Mouse (Mus musculus) olfactory bulb, adult 2 months (tissue): ENCODE results near the gene 1700029I15Rik. TPM values are rescaled to one million over a fixed set of nuclear protein-coding genes. Genes with fewer than 3 reads are reported as not detected.

ENCODE experiments used
- H3K27ac ChIP-seq: fragments of 200-500 bp; 2 replicates; pipeline ENCODE4 v1.5.1; 2012; ENCODE audit warnings: low read depth, low read length; ENCODE audit not compliant: insufficient read depth
- H3K4me1 ChIP-seq: fragments of 200-500 bp; 2 replicates; pipeline ENCODE4 v1.6.1; 2012; ENCODE audit warnings: low read length; ENCODE audit not compliant: control insufficient read depth, insufficient read depth
- H3K4me3 ChIP-seq: fragments of 200-500 bp; 2 replicates; pipeline ENCODE4 v1.5.1; 2012; ENCODE audit warnings: mild to moderate bottlenecking, low read depth, low read length, moderate library complexity; ENCODE audit not compliant: insufficient read depth
- CTCF ChIP-seq: fragments of 200-500 bp; IDR thresholded peaks from 2 replicates; pipeline ENCODE4 v1.5.1; 2012; ENCODE audit warnings: low read depth, mild to moderate bottlenecking, low read length, moderate library complexity; ENCODE audit not compliant: insufficient read depth
- POLR2A ChIP-seq: fragments of 200-500 bp; IDR thresholded peaks from 2 replicates; pipeline ENCODE4 v1.6.1; 2012; ENCODE audit warnings: mild to moderate bottlenecking, low read depth, low read length, moderate library complexity; ENCODE audit not compliant: insufficient read depth
- WGBS: fragments of 180-500 bp; shearing (Covaris S2); methylation state at CpG from one replicate; pipeline ENCODE4 v1.1.7; 2018; 5-methylcytosine and 5-hydroxymethylcytosine counted together
- polyA plus RNA-seq: library from polyadenylated mRNA; stranded (reverse); fragments of >200 nt; gene quantifications from 2 replicates; pipeline ENCODE4 v1.2.4, GENCODE M21; 2012; ENCODE audit warnings: low replicate concordance; ENCODE audit not compliant: missing spikeins, insufficient read depth, insufficient read length

1700029I15Rik gene
- polyA plus RNA-seq, 1 experiment = not detected

DNA sequence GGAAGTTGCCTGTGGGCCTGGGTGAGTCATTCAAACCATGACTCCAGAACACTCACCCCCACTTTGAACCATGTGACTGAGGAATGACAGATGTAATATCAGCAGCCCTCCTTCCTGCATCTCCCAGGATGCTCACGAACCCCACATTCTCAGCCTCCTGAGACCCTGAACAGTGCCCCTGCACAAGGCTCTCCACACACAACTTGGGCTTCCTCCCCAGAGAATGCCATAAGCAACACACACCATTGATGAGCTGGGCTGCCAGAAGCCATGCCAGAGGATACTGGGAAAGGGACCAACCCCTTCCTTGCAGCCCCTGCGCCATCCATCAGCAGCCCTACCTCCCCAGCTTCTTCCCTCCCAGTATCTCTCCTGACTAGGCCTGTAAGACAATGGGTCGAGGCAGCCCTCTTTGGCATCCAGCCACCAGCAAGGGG lies 5.8 kb downstream of the 1700029I15Rik start:
- H3K4me1 ChIP-seq = peaks cover 59% of the 10 kb centered on the region
- 11% methylated on average over 3 of the region's 3 CpGs for WGBS
- peak overlapping the region; percentile 64; the same call in 1 of the 2 replicates for H3K27ac ChIP-seq
- H3K4me3 ChIP-seq = peak overlapping the region; percentile 73
- no peak for TF ChIP-seq POLR2A
- TF ChIP-seq CTCF = no peak

- Histone ChIP-seq H3K27ac (peak overlapping the region; percentile 95), H3K4me3 (peak overlapping the region; percentile 73), H3K4me1 (peaks cover 64% of the 10 kb centered on the region)
- 1% methylated on average over 62 of the region's 62 CpGs for WGBS
- peak; percentile 78 for TF ChIP-seq POLR2A
- no peak for TF ChIP-seq CTCF
Observed at GRCm38 (mm10) chr2:92388891-92389641, 6.7 kb downstream of the 1700029I15Rik start.

DNA sequence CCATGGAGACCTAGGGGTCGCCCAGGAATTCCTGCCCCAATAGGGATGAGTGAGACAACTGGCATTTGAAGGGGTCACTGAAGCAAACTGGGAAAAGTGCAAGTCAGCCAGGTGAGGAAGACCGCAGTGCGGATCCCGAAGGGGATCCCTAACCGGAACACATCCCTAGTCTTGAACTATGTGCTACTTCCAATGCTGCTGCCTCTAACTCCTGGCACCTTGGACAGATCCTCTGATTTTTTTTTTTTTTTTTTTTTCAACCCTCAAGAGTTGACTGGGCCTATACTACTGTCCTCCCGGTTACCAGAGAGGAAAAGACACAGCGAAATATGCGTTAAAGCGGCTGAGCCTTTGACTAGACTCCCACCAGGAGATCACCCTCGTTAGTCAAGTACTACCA lies 7.3 kb downstream of the 1700029I15Rik start:
- no peak for TF ChIP-seq CTCF
- no peak for TF ChIP-seq POLR2A
- peak overlapping the region; percentile 95 for H3K27ac ChIP-seq
- H3K4me1 ChIP-seq = peaks cover 64% of the 10 kb centered on the region
- peak overlapping the region; percentile 73 for H3K4me3 ChIP-seq
- 9% methylated on average over 10 of the region's 10 CpGs for WGBS

DNA sequence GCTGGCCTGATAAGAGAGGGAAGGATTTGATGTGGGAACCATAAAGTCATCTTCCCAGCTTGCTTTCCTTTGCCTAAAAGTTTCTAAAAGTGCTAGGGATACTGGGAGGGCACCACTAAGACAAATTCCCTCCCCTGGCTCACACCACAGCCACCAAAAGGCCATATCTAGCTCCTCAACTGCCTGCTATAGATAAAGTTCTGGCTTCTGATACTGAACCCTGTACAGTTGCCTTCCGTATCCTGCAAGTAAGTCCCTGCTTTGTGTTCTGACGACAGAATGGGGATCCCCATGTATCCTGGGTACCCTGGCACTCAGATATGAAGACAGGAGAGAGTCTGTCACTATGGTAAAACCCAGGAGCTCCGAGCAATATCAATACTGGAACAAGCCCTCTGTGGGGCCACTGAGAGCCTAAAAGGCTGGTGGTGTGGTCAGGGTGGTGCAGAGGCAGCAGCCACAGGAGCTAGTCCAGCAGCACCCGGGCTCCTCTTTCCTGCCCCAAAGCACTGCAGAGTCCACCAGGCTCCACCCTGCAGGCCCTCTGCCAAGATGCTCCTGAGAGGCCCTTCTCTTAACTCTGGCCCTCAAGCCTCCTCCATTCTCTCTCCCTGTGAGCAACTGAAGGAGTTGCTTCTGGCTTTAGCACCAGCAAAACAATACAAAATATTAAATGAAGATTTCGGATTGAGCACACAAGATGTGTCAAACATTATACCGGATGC lies 8.0 kb downstream of the 1700029I15Rik start:
- no peak overlapping the region for H3K4me3 ChIP-seq
- H3K27ac ChIP-seq = peak overlapping the region; percentile 95
- no peak for TF ChIP-seq CTCF
- no peak for TF ChIP-seq POLR2A
- peaks cover 58% of the 10 kb centered on the region for H3K4me1 ChIP-seq
- WGBS = 59% methylated on average over 6 of the region's 6 CpGs

GRCm38 (mm10) chr2:92391116-92391515 lies 8.8 kb downstream of the 1700029I15Rik start:
- peak overlapping the region; percentile 64 for H3K4me3 ChIP-seq
- WGBS = 46% methylated on average over 8 of the region's 8 CpGs
- no peak for TF ChIP-seq POLR2A
- no peak for TF ChIP-seq CTCF
- H3K27ac ChIP-seq = peak overlapping the region; percentile 92
- H3K4me1 ChIP-seq = peaks cover 55% of the 10 kb centered on the region

GRCm38 (mm10) chr2:92391703-92392317 lies 9.5 kb downstream of the 1700029I15Rik start:
- TF ChIP-seq CTCF (no peak), POLR2A (no peak)
- Histone ChIP-seq H3K4me3 (peak overlapping the region; percentile 64), H3K4me1 (peaks cover 52% of the 10 kb centered on the region), H3K27ac (peak overlapping the region; percentile 92)
- WGBS = 14% methylated on average over 11 of the region's 11 CpGs

GRCm38 (mm10) chr2:92392318-92393264 lies 10.3 kb downstream of the 1700029I15Rik start:
- Histone ChIP-seq H3K4me3 (peak overlapping the region; percentile 64), H3K4me1 (peaks cover 49% of the 10 kb centered on the region), H3K27ac (peak overlapping the region; percentile 92)
- no peak for TF ChIP-seq CTCF
- 6% methylated on average over 26 of the region's 26 CpGs for WGBS

GRCm38 (mm10) chr2:92395535-92395934 lies 13.2 kb downstream of the 1700029I15Rik start:
- TF ChIP-seq CTCF = no peak
- no peak for TF ChIP-seq POLR2A
- Histone ChIP-seq H3K27ac (no peak overlapping the region), H3K4me1 (peaks cover 50% of the 10 kb centered on the region), H3K4me3 (no peak overlapping the region)
- WGBS = 76% methylated on average over 3 of the region's 3 CpGs
